Mouse (Mus musculus): ENCODE measurements around the gene Lyrm2.

GRCm38 (mm10) chr4:32829316-32829715 is 29.3 kb downstream of the Lyrm2 start:
- TF ChIP-seq GATA1 (IDR thresholded peaks at IDR 0.05; ENCODE audit: borderline replicate concordance, low read length) (no peak), FLI1 (IDR thresholded peaks at IDR 0.05; ENCODE audit: low read length) (no peak)
